Mouse (Mus musculus) midbrain, embryonic 13.5 days (tissue): ENCODE data around the gene Gria2. TPM values are rescaled to one million over a fixed set of nuclear protein-coding genes. Genes with fewer than 3 reads are reported as not detected.
A peak's percentile ranks its signal among the peaks of the same experiment; 100 is the strongest.

Experiments used
- ATAC-seq: fragments of 200-750 bp; cut with Nextera tagmentation; 2 replicates; pipeline ENCODE4 v1.8.0; 2017; ENCODE audit warnings: mild to moderate bottlenecking, moderate TSS enrichment, moderate library complexity
- H3K27ac ChIP-seq: fragments of 300-500 bp; sonication (generic); 2 replicates; pipeline ENCODE4 v1.5.1; 2015; ENCODE audit warnings: inconsistent platforms, mild to moderate bottlenecking, moderate library complexity
- H3K27me3 ChIP-seq: fragments of 300-500 bp; sonication (generic); 2 replicates; pipeline ENCODE4 v1.6.1; 2015; ENCODE audit warnings: mild to moderate bottlenecking, inconsistent platforms
- H3K36me3 ChIP-seq: fragments of 300-500 bp; sonication (generic); 2 replicates; pipeline ENCODE4 v1.6.1; 2015; ENCODE audit warnings: mild to moderate bottlenecking, inconsistent platforms
- H3K4me1 ChIP-seq: fragments of 300-500 bp; sonication (generic); replicated peaks from 2 replicates; pipeline ENCODE4 v1.6.1; 2015; ENCODE audit warnings: inconsistent platforms
- H3K4me2 ChIP-seq: fragments of 300-500 bp; sonication (generic); replicated peaks from 2 replicates; pipeline ENCODE4 v1.6.1; 2015; ENCODE audit warnings: moderate library complexity, mild to moderate bottlenecking, inconsistent platforms
- H3K4me3 ChIP-seq: fragments of 300-500 bp; sonication (generic); replicated peaks from 2 replicates; pipeline ENCODE4 v1.5.1; 2015; ENCODE audit warnings: mild to moderate bottlenecking, inconsistent platforms
- H3K9ac ChIP-seq: fragments of 300-500 bp; sonication (generic); replicated peaks from 2 replicates; pipeline ENCODE4 v1.6.1; 2015; ENCODE audit warnings: mild to moderate bottlenecking, inconsistent platforms
- H3K9me3 ChIP-seq: fragments of 300-500 bp; sonication (generic); 2 replicates; pipeline ENCODE4 v1.6.1; 2016; ENCODE audit warnings: mild to moderate bottlenecking, inconsistent platforms
- WGBS: fragments of 180-500 bp; shearing (Covaris S2); methylation state at CpG from one replicate; pipeline ENCODE4 v1.1.7; 2015; 5-methylcytosine and 5-hydroxymethylcytosine counted together
- polyA plus RNA-seq: library from polyadenylated mRNA; unstranded; fragments of >200 nt; fragmentation: Nextera tagmentation; extraction: Ambion mirVana; gene quantifications from 2 replicates; pipeline ENCODE4 v1.2.1, GENCODE M21; 2015

Gria2 gene
- polyA plus RNA-seq, 1 experiment from 2014 or later = 120 TPM

- ATAC-seq = no peak
- no peaks in the 10 kb centered on the region for H3K9me3 ChIP-seq
- H3K4me3 ChIP-seq = no peak overlapping the region
- H3K27me3 ChIP-seq = no peaks in the 10 kb centered on the region
- H3K27ac ChIP-seq = no peak overlapping the region
- no peak overlapping the region for H3K4me2 ChIP-seq
- H3K9ac ChIP-seq = no peak overlapping the region
- WGBS = 90% methylated on average over 4 of the region's 4 CpGs
- H3K4me1 ChIP-seq = no peaks in the 10 kb centered on the region
- no peaks in the 10 kb centered on the region for H3K36me3 ChIP-seq
These were observed 29.4 kb downstream of the Gria2 start for GRCm38 (mm10) chr3:80773232-80773631.

- Histone ChIP-seq H3K4me3 (no peak overlapping the region), H3K9me3 (no peaks in the 10 kb centered on the region), H3K27ac (no peak overlapping the region), H3K36me3 (no peaks in the 10 kb centered on the region), H3K9ac (no peak overlapping the region), H3K4me1 (no peaks in the 10 kb centered on the region), H3K4me2 (no peak overlapping the region), H3K27me3 (no peaks in the 10 kb centered on the region)
- WGBS = 88% methylated on average over 5 of the region's 5 CpGs
- no peak for ATAC-seq
These were observed 33.0 kb downstream of the Gria2 start for GRCm38 (mm10) chr3:80769506-80770235.

GRCm38 (mm10) chr3:80758955-80759354 is 43.7 kb downstream of the Gria2 start:
- WGBS = 86% methylated on average over 4 of the region's 4 CpGs
- no peak for ATAC-seq
- no peaks in the 10 kb centered on the region for H3K27me3 ChIP-seq

GRCm38 (mm10) chr3:80758363-80758762 is 44.3 kb downstream of the Gria2 start:
- Histone ChIP-seq H3K27me3 (no peaks in the 10 kb centered on the region), H3K36me3 (no peaks in the 10 kb centered on the region), H3K4me3 (no peak overlapping the region), H3K4me2 (no peak overlapping the region), H3K9ac (no peak overlapping the region), H3K27ac (no peak overlapping the region), H3K4me1 (no peaks in the 10 kb centered on the region), H3K9me3 (no peaks in the 10 kb centered on the region)
- 94% methylated on average over 2 of the region's 2 CpGs for WGBS
- no peak for ATAC-seq

More at GRCm38 (mm10) chr3:80758955-80759354, 43.7 kb downstream of the Gria2 start:
- Histone ChIP-seq H3K4me1 (no peaks in the 10 kb centered on the region), H3K27ac (no peak overlapping the region), H3K36me3 (no peaks in the 10 kb centered on the region), H3K9me3 (no peaks in the 10 kb centered on the region), H3K4me3 (no peak overlapping the region), H3K9ac (no peak overlapping the region), H3K4me2 (no peak overlapping the region)

- no peak for ATAC-seq
- H3K4me2 ChIP-seq = no peak overlapping the region
- H3K27me3 ChIP-seq = no peaks in the 10 kb centered on the region
- H3K9me3 ChIP-seq = no peaks in the 10 kb centered on the region
- H3K36me3 ChIP-seq = no peaks in the 10 kb centered on the region; the same call in 1 of the 2 replicates
- no peak overlapping the region for H3K27ac ChIP-seq
- no peak overlapping the region for H3K9ac ChIP-seq
- H3K4me1 ChIP-seq = no peaks in the 10 kb centered on the region
- no peak overlapping the region for H3K4me3 ChIP-seq
These were observed 51.8 kb downstream of the Gria2 start for GRCm38 (mm10) chr3:80750786-80751185.

GRCm38 (mm10) chr3:80725205-80725604 is 77.4 kb downstream of the Gria2 start:
- H3K36me3 ChIP-seq = no peaks in the 10 kb centered on the region
- H3K9ac ChIP-seq = no peak overlapping the region
- H3K9me3 ChIP-seq = no peaks in the 10 kb centered on the region
- ATAC-seq = no peak
- H3K27ac ChIP-seq = no peak overlapping the region
- no peak overlapping the region for H3K4me3 ChIP-seq
- WGBS = 69% methylated on average over 3 of the region's 3 CpGs
- H3K4me2 ChIP-seq = no peak overlapping the region
- H3K27me3 ChIP-seq = no peaks in the 10 kb centered on the region
- H3K4me1 ChIP-seq = no peaks in the 10 kb centered on the region

- peaks cover 17% of the 10 kb centered on the region for H3K36me3 ChIP-seq
- no peak overlapping the region for H3K4me2 ChIP-seq
- no peaks in the 10 kb centered on the region for H3K27me3 ChIP-seq
- H3K4me3 ChIP-seq = no peak overlapping the region
- 21% methylated on average over 3 of the region's 3 CpGs for WGBS
- no peaks in the 10 kb centered on the region for H3K9me3 ChIP-seq
- H3K4me1 ChIP-seq = 0 out of 2 replicates have a peak, but pooled peaks cover 4% of the 10 kb centered on the region
- H3K27ac ChIP-seq = no peak overlapping the region
- ATAC-seq = peak; percentile 43; the same call in 1 of the 2 replicates
- no peak overlapping the region for H3K9ac ChIP-seq
These were observed 89.5 kb downstream of the Gria2 start for GRCm38 (mm10) chr3:80713123-80713522.

GRCm38 (mm10) chr3:80708992-80709391 is 93.6 kb downstream of the Gria2 start:
- 0 out of 2 replicates have a peak, but pooled peaks cover 4% of the 10 kb centered on the region for H3K4me1 ChIP-seq
- no peak overlapping the region for H3K9ac ChIP-seq
- ATAC-seq = no peak
- no peak overlapping the region for H3K4me2 ChIP-seq
- H3K27ac ChIP-seq = no peak overlapping the region
- H3K9me3 ChIP-seq = no peaks in the 10 kb centered on the region
- no peaks in the 10 kb centered on the region for H3K27me3 ChIP-seq
- H3K4me3 ChIP-seq = no peak overlapping the region
- H3K36me3 ChIP-seq = peaks cover 28% of the 10 kb centered on the region

GRCm38 (mm10) chr3:80702173-80702572 is 100.5 kb downstream of the Gria2 start:
- peaks cover 14% of the 10 kb centered on the region for H3K36me3 ChIP-seq
- H3K9me3 ChIP-seq = no peaks in the 10 kb centered on the region
- no peak for ATAC-seq
- H3K4me3 ChIP-seq = no peak overlapping the region
- 92% methylated on average over 3 of the region's 3 CpGs for WGBS
- H3K4me1 ChIP-seq = no peaks in the 10 kb centered on the region
- H3K27me3 ChIP-seq = no peaks in the 10 kb centered on the region
- no peak overlapping the region for H3K27ac ChIP-seq
- no peak overlapping the region for H3K9ac ChIP-seq
- H3K4me2 ChIP-seq = no peak overlapping the region

- Histone ChIP-seq H3K4me1 (0 out of 2 replicates have a peak, but pooled peaks cover 2% of the 10 kb centered on the region), H3K4me3 (no peak overlapping the region), H3K4me2 (no peak overlapping the region), H3K27ac (no peak overlapping the region), H3K9ac (no peak overlapping the region), H3K27me3 (no peaks in the 10 kb centered on the region), H3K9me3 (no peaks in the 10 kb centered on the region), H3K36me3 (peaks cover 4% of the 10 kb centered on the region; the same call in 1 of the 2 replicates)
- 87% methylated on average over 4 of the region's 4 CpGs for WGBS
- ATAC-seq = no peak
These were observed 105.1 kb downstream of the Gria2 start for GRCm38 (mm10) chr3:80697523-80697922.

- Histone ChIP-seq H3K9me3 (no peaks in the 10 kb centered on the region), H3K27me3 (no peaks in the 10 kb centered on the region), H3K4me2 (no peak overlapping the region), H3K4me3 (no peak overlapping the region), H3K36me3 (no peaks in the 10 kb centered on the region), H3K4me1 (0 out of 2 replicates have a peak, but pooled peaks cover 2% of the 10 kb centered on the region), H3K27ac (no peak overlapping the region), H3K9ac (no peak overlapping the region)
- WGBS = 97% methylated on average over 8 of the region's 8 CpGs
- ATAC-seq = 0 out of 2 replicates have a peak, but pooled peaks have one; percentile 50
These were observed 107.7 kb downstream of the Gria2 start for GRCm38 (mm10) chr3:80694965-80695364.

- Histone ChIP-seq H3K9ac (no peak overlapping the region), H3K36me3 (no peaks in the 10 kb centered on the region), H3K27ac (no peak overlapping the region), H3K4me1 (no peaks in the 10 kb centered on the region), H3K27me3 (no peaks in the 10 kb centered on the region), H3K4me3 (no peak overlapping the region), H3K4me2 (no peak overlapping the region), H3K9me3 (no peaks in the 10 kb centered on the region)
- 62% methylated on average over 5 of the region's 5 CpGs for WGBS
- no peak for ATAC-seq
These were observed 137.5 kb downstream of the Gria2 start for GRCm38 (mm10) chr3:80665105-80665504.

GRCm38 (mm10) chr3:80663293-80663692 is 139.3 kb downstream of the Gria2 start:
- ATAC-seq = no peak

More at GRCm38 (mm10) chr3:80663293-80663692, 139.3 kb downstream of the Gria2 start:
- 72% methylated on average over 2 of the region's 2 CpGs for WGBS
- no peaks in the 10 kb centered on the region for H3K9me3 ChIP-seq
- H3K27ac ChIP-seq = no peak overlapping the region
- no peak overlapping the region for H3K4me3 ChIP-seq
- H3K4me2 ChIP-seq = no peak overlapping the region
- H3K36me3 ChIP-seq = no peaks in the 10 kb centered on the region
- no peak overlapping the region for H3K9ac ChIP-seq
- H3K4me1 ChIP-seq = no peaks in the 10 kb centered on the region
- H3K27me3 ChIP-seq = no peaks in the 10 kb centered on the region
